Mouse (Mus musculus) liver, postnatal 0 days (tissue): ENCODE results near the gene 2700097O09Rik.

ENCODE experiments used
- CTCF ChIP-seq: sonication (generic); IDR thresholded peaks from 2 replicates; pipeline ENCODE4 v1.5.1; 2016; ENCODE audit warnings: antibody characterized with exemption, low read depth
- EP300 ChIP-seq: IDR thresholded peaks from 2 replicates; pipeline ENCODE4 v1.6.1; 2016; ENCODE audit warnings: antibody characterized with exemption, low read depth, mild to moderate bottlenecking

- TF ChIP-seq CTCF (no peak), EP300 (no peak)
Measured at GRCm38 (mm10) chr12:55061006-55061405, 18.9 kb downstream of the 2700097O09Rik start.
